Mouse (Mus musculus) liver, embryonic 14.5 days (tissue): ENCODE data around the gene Casr. TPM values are rescaled to one million over a fixed set of nuclear protein-coding genes. Genes with fewer than 3 reads are reported as not detected.

ENCODE experiments used
- ATAC-seq: fragments of 200-750 bp; cut with Nextera tagmentation; 2 replicates; pipeline ENCODE4 v1.8.0; 2017; ENCODE audit warnings: moderate number of reproducible peaks, mild to moderate bottlenecking, moderate library complexity; ENCODE audit not compliant: insufficient read depth
- DNase-seq, 3 experiments: peaks; one replicate each; pipeline ENCODE4 v3.0.0-alpha.2; 2012 to 2013; ENCODE audit warnings: low read depth in 3 of 3, low spot score in 3 of 3
- H3K27ac ChIP-seq: fragments of 300-500 bp; sonication (generic); 2 replicates; pipeline ENCODE4 v1.5.1; 2014; ENCODE audit warnings: moderate library complexity, mild to moderate bottlenecking, control low read depth, inconsistent platforms
- H3K27me3 ChIP-seq: fragments of 300-500 bp; sonication (generic); 2 replicates; pipeline ENCODE4 v1.6.1; 2014; ENCODE audit warnings: mild to moderate bottlenecking, low read length, moderate library complexity; ENCODE audit not compliant: control insufficient read depth, insufficient read depth
- H3K36me3 ChIP-seq: fragments of 300-500 bp; sonication (generic); replicated peaks from 2 replicates; pipeline ENCODE4 v1.6.1; 2014; ENCODE audit warnings: low read depth; ENCODE audit not compliant: control insufficient read depth, insufficient read depth
- H3K4me1 ChIP-seq, 2 experiments: fragments of 200-500 bp in 1 of 2; fragments of 300-500 bp in 1 of 2; sonication (generic) in 1 of 2; replicated peaks; 2 replicates each; pipeline ENCODE4 v1.6.1; 2012 to 2014; ENCODE audit warnings: antibody characterized with exemption in 1 of 2, inconsistent platforms in 1 of 2, low read length in 1 of 2; ENCODE audit not compliant: control insufficient read depth in 2 of 2, insufficient read depth in 2 of 2
- H3K4me2 ChIP-seq: fragments of 300-500 bp; sonication (generic); 2 replicates; pipeline ENCODE4 v1.6.1; 2014; ENCODE audit warnings: low read depth, mild to moderate bottlenecking, control low read depth, moderate library complexity
- H3K4me3 ChIP-seq, 2 experiments: fragments of 200-500 bp in 1 of 2; fragments of 300-500 bp in 1 of 2; sonication (generic) in 1 of 2; 2 replicates each; pipeline ENCODE4 v1.5.1; 2012 to 2014; ENCODE audit warnings: low read depth in 2 of 2, low read length in 2 of 2, mild to moderate bottlenecking in 2 of 2, control low read depth in 1 of 2, inconsistent platforms in 1 of 2, moderate library complexity in 1 of 2; ENCODE audit not compliant: insufficient read depth in 1 of 2
- H3K9ac ChIP-seq: fragments of 300-500 bp; sonication (generic); replicated peaks from 2 replicates; pipeline ENCODE4 v1.6.1; 2014; ENCODE audit warnings: mild to moderate bottlenecking, control low read depth, moderate library complexity
- H3K9me3 ChIP-seq: fragments of 300-500 bp; sonication (generic); 2 replicates; pipeline ENCODE4 v1.6.1; 2016; ENCODE audit warnings: low read length, mixed read lengths; ENCODE audit not compliant: control insufficient read depth
- CTCF ChIP-seq: IDR thresholded peaks from 2 replicates; pipeline ENCODE4 v1.5.1; 2016; ENCODE audit warnings: antibody characterized with exemption, low read depth, control low read depth
- EP300 ChIP-seq: IDR thresholded peaks from 2 replicates; pipeline ENCODE4 v1.6.1; 2016; ENCODE audit warnings: antibody characterized with exemption, low read depth
- WGBS: fragments of 180-500 bp; shearing (Covaris S2); extraction: QIAGEN DNeasy Blood & Tissue Kit; methylation state at CpG from one replicate; pipeline ENCODE4 v1.1.7; 2014; ENCODE audit not compliant: insufficient replicate concordance; 5-methylcytosine and 5-hydroxymethylcytosine counted together
- polyA plus RNA-seq, 2 experiments: library from polyadenylated mRNA; depleted of rRNA in 1 of 2; stranded (reverse) in 1 of 2; unstranded in 1 of 2; fragments of >200 nt; fragmentation: Nextera tagmentation in 1 of 2; extraction: Ambion mirVana in 1 of 2; gene quantifications; 2 replicates each; pipeline versions ENCODE4 v1.2.1 to v1.2.3; 2012 to 2014

The Casr gene
- polyA plus RNA-seq, 2 experiments: not detected

GRCm38 (mm10) chr16:36473217-36474216 lies 88.4 kb downstream of the Casr start:
- H3K4me1 ChIP-seq: no peaks in the 10 kb centered on the region
- no peaks in the 10 kb centered on the region for H3K9me3 ChIP-seq
- no peak overlapping the region for H3K27ac ChIP-seq
- H3K4me3 ChIP-seq: no peak overlapping the region
- no peak for ATAC-seq
- DNase-seq: no peak
- no peaks in the 10 kb centered on the region for H3K27me3 ChIP-seq
- H3K36me3 ChIP-seq: no peaks in the 10 kb centered on the region
- H3K9ac ChIP-seq: no peak overlapping the region
- no peak overlapping the region for H3K4me2 ChIP-seq
- 39% methylated on average over 17 of the region's 17 CpGs for WGBS
- peak; percentile 77 for TF ChIP-seq CTCF
- TF ChIP-seq EP300: no peak

- Histone ChIP-seq H3K36me3 (no peaks in the 10 kb centered on the region), H3K9me3 (no peaks in the 10 kb centered on the region), H3K4me2 (no peak overlapping the region), H3K9ac (no peak overlapping the region), H3K27ac (no peak overlapping the region), H3K27me3 (no peaks in the 10 kb centered on the region), H3K4me3 (no peak overlapping the region), H3K4me1 (no peaks in the 10 kb centered on the region)
- WGBS: 47% methylated on average over 13 of the region's 13 CpGs
- no peak for TF ChIP-seq EP300
- no peak for TF ChIP-seq CTCF
- DNase-seq (no peak), ATAC-seq (no peak)
Measured at GRCm38 (mm10) chr16:36471066-36471633, 90.8 kb downstream of the Casr start.

- Histone ChIP-seq H3K9ac (no peak overlapping the region), H3K27me3 (no peaks in the 10 kb centered on the region), H3K36me3 (no peaks in the 10 kb centered on the region), H3K27ac (no peak overlapping the region), H3K4me1 (no peaks in the 10 kb centered on the region), H3K4me3 (no peak overlapping the region), H3K9me3 (no peaks in the 10 kb centered on the region), H3K4me2 (no peak overlapping the region)
- 3% methylated on average over 2 of the region's 2 CpGs for WGBS
- DNase-seq: no peak
- ATAC-seq: no peak
- TF ChIP-seq EP300 (no peak), CTCF (peak; percentile 42; the same call in 1 of the 2 replicates)
Measured at GRCm38 (mm10) chr16:36469955-36470478, 91.9 kb downstream of the Casr start.

GRCm38 (mm10) chr16:36469367-36469766 lies 92.6 kb downstream of the Casr start:
- TF ChIP-seq EP300 (no peak), CTCF (no peak)
- WGBS: 76% methylated on average over 9 of the region's 9 CpGs
- Histone ChIP-seq H3K4me3 (no peak overlapping the region), H3K9ac (no peak overlapping the region), H3K36me3 (no peaks in the 10 kb centered on the region), H3K4me2 (no peak overlapping the region), H3K9me3 (no peaks in the 10 kb centered on the region), H3K4me1 (no peaks in the 10 kb centered on the region), H3K27me3 (no peaks in the 10 kb centered on the region), H3K27ac (no peak overlapping the region)
- ATAC-seq: no peak
- no peak for DNase-seq

- Histone ChIP-seq H3K36me3 (no peaks in the 10 kb centered on the region), H3K9ac (no peak overlapping the region), H3K4me2 (no peak overlapping the region), H3K27me3 (no peaks in the 10 kb centered on the region), H3K9me3 (no peaks in the 10 kb centered on the region), H3K4me3 (no peak overlapping the region), H3K27ac (no peak overlapping the region), H3K4me1 (no peaks in the 10 kb centered on the region)
- DNase-seq (no peak), ATAC-seq (no peak)
- TF ChIP-seq CTCF (peak; percentile 57), EP300 (no peak)
- 48% methylated on average over 4 of the region's 4 CpGs for WGBS
Measured at GRCm38 (mm10) chr16:36468862-36469261, 93.1 kb downstream of the Casr start.
